18 mouse cellular contexts compared by ENCODE assay signal in genomic region chr8:72720541-72720940, GRCm38 (mm10). TPM values are rescaled to one million over a fixed set of nuclear protein-coding genes. Genes with fewer than 3 reads are reported as not detected.
"Had no signal": no experiment of that assay in that cellular context is flagged by ENCODE, and none has a peak within 500 bp of the region (broad histone marks: within the 10 kb centered on the region; RNA-seq: fewer than 3 reads in every experiment).

No protein-coding gene starts in this region.

- H3K9me3 ChIP-seq: kidney, embryonic 15.5 days; limb, embryonic 15.5 days; liver, embryonic 12.5 days; megakaryocyte, embryonic 14.5 days; neural tube, embryonic 15.5 days; stomach, embryonic 15.5 days had no signal

- H3K27me3 ChIP-seq: kidney, embryonic 15.5 days; limb, embryonic 15.5 days; liver, embryonic 12.5 days; megakaryocyte, embryonic 14.5 days; neural tube, embryonic 15.5 days; stomach, embryonic 15.5 days had no signal

- ATAC-seq: liver, embryonic 12.5 days had no signal

- H3K36me3 ChIP-seq: stomach, embryonic 15.5 days had no signal

- H3K9ac ChIP-seq: kidney, embryonic 15.5 days; limb, embryonic 15.5 days; liver, embryonic 12.5 days; lung, embryonic 14.5 days; neural tube, embryonic 15.5 days; stomach, embryonic 15.5 days had no signal

- DNase-seq: kidney, adult 2 months; kidney, postnatal 14 days; lung, embryonic 14.5 days; lung, postnatal 10 days; retina, postnatal 1 day; right cerebral cortex, postnatal 4 days; spleen, adult 18-20 months; thymus, adult 18-20 months; thymus, postnatal 25 days had no signal

- H3K27ac ChIP-seq: kidney, embryonic 15.5 days; left cerebral cortex, adult 2 months; limb, embryonic 15.5 days; liver, embryonic 12.5 days; macrophage; neural tube, embryonic 15.5 days; stomach, embryonic 15.5 days had no signal

- H3K4me2 ChIP-seq: kidney, embryonic 15.5 days; limb, embryonic 15.5 days; liver, embryonic 12.5 days; lung, embryonic 14.5 days; midbrain, embryonic 11.5 days; neural tube, embryonic 15.5 days; stomach, embryonic 15.5 days had no signal

- H3K4me3 ChIP-seq: kidney, embryonic 15.5 days; left cerebral cortex, adult 2 months; limb, embryonic 15.5 days; liver, embryonic 12.5 days; megakaryocyte, embryonic 14.5 days; neural tube, embryonic 15.5 days; stomach, embryonic 15.5 days had no signal

RNA-seq across cellular contexts. Expression of gene F2rl3, which starts 41.1 kb away (rescaled TPM):
- total RNA-seq: left cerebral cortex, adult 2 months had no signal
- polyA plus RNA-seq: macrophage had no signal
